Mouse (Mus musculus): Measurements from ENCODE around the gene Usp42.

The Usp42 gene

GRCm38 (mm10) chr5:143732180-143732891, at the start of gene Usp42:
Gene Usp42, minus strand, starts transcription at chr5:143732280.
- peak; percentile 92 to 96 for DNase-seq (ENCODE audit: low spot score in 2 of 2)

- no peak for DNase-seq (ENCODE audit: low spot score in 2 of 2)
Observed at GRCm38 (mm10) chr5:143760508-143760907, 28.4 kb upstream of the Usp42 start.

GRCm38 (mm10) chr5:143759554-143759953, 27.5 kb upstream of the Usp42 start:
- DNase-seq (ENCODE audit: low spot score in 2 of 2), result no peak

GRCm38 (mm10) chr5:143757755-143758443, 25.8 kb upstream of the Usp42 start:
- DNase-seq (ENCODE audit: low spot score in 2 of 2), result peak; percentile 78 to 87

- DNase-seq (ENCODE audit: low spot score in 2 of 2), result no peak
Observed at GRCm38 (mm10) chr5:143755529-143756141, 23.6 kb upstream of the Usp42 start.

GRCm38 (mm10) chr5:143749630-143750208, 17.6 kb upstream of the Usp42 start:
- no peak for DNase-seq (ENCODE audit: low spot score in 2 of 2)

- peak; percentile 41 to 77 for DNase-seq (ENCODE audit: low spot score in 2 of 2)
Observed at GRCm38 (mm10) chr5:143731483-143732112, 482 bp downstream of the Usp42 start.

GRCm38 (mm10) chr5:143730915-143731314, 1.2 kb downstream of the Usp42 start:
- DNase-seq (ENCODE audit: low spot score in 2 of 2), result no peak

GRCm38 (mm10) chr5:143721962-143722361, 10.1 kb downstream of the Usp42 start:
- DNase-seq (ENCODE audit: low spot score in 2 of 2), result no peak

- no peak for DNase-seq (ENCODE audit: low spot score in 2 of 2)
Observed at GRCm38 (mm10) chr5:143712011-143712800, 19.9 kb downstream of the Usp42 start.

- peak; percentile 60 to 83 for DNase-seq (ENCODE audit: low spot score in 2 of 2)
Observed at GRCm38 (mm10) chr5:143711326-143711725, 20.8 kb downstream of the Usp42 start.

- DNase-seq (ENCODE audit: low spot score in 2 of 2), result no peak
Observed at GRCm38 (mm10) chr5:143706822-143707200, 25.3 kb downstream of the Usp42 start.

GRCm38 (mm10) chr5:143706030-143706821, 25.9 kb downstream of the Usp42 start:
- no peak for DNase-seq (ENCODE audit: low spot score in 2 of 2)

- DNase-seq (ENCODE audit: low spot score in 2 of 2), result no peak
Observed at GRCm38 (mm10) chr5:143705659-143705982, 26.5 kb downstream of the Usp42 start.

GRCm38 (mm10) chr5:143704875-143705658, 27.0 kb downstream of the Usp42 start:
- DNase-seq (ENCODE audit: low spot score in 2 of 2), result no peak

- peak in 1 of 2 experiments; percentile 63 for DNase-seq (ENCODE audit: low spot score in 2 of 2)
Observed at GRCm38 (mm10) chr5:143701074-143701473, 31.0 kb downstream of the Usp42 start.

GRCm38 (mm10) chr5:143700247-143700646, 31.8 kb downstream of the Usp42 start:
- DNase-seq (ENCODE audit: low spot score in 2 of 2), result peak; percentile 84 to 86

- no peak for DNase-seq (ENCODE audit: low spot score in 2 of 2)
Observed at GRCm38 (mm10) chr5:143698454-143698853, 33.6 kb downstream of the Usp42 start.

- no peak for DNase-seq (ENCODE audit: low spot score in 2 of 2)
Observed at GRCm38 (mm10) chr5:143696323-143696722, 35.8 kb downstream of the Usp42 start.

- no peak for DNase-seq (ENCODE audit: low spot score in 2 of 2)
Observed at GRCm38 (mm10) chr5:143690926-143691325, 41.2 kb downstream of the Usp42 start.

Data from spleen, postnatal 4 days (tissue).